Mouse (Mus musculus) brain, embryonic 14.5 days (tissue): ENCODE results near the gene Hp.

Source experiments
- CTCF ChIP-seq: fragments of 200-500 bp; IDR thresholded peaks from 2 replicates; pipeline ENCODE4 v1.5.1; 2012; ENCODE audit warnings: inconsistent platforms, mild to moderate bottlenecking, moderate library complexity, borderline replicate concordance; ENCODE audit not compliant: insufficient read depth, insufficient read length; ENCODE audit errors: extremely low read depth
- POLR2A ChIP-seq: fragments of 200-500 bp; IDR thresholded peaks from 2 replicates; pipeline ENCODE4 v1.6.1; 2012; ENCODE audit warnings: mild to moderate bottlenecking, inconsistent platforms, borderline replicate concordance; ENCODE audit not compliant: poor library complexity, insufficient read depth, insufficient read length, severe bottlenecking; ENCODE audit errors: extremely low read depth

- TF ChIP-seq CTCF (no peak), POLR2A (no peak)
These were observed 12.4 kb upstream of the Hp start for GRCm38 (mm10) chr8:109591367-109591766.
